Mouse (Mus musculus): ENCODE data around the gene Gm11541. TPM values are rescaled to one million over a fixed set of nuclear protein-coding genes. Genes with fewer than 3 reads are reported as not detected.
A peak's percentile ranks its signal among the peaks of the same experiment; 100 is the strongest.

Gm11541 gene
- total and polyA plus RNA-seq, 2 experiments from 2014 or later = 0.11 TPM; not detected in 1

- WGBS = 69% methylated on average over 7 of the region's 7 CpGs
- H3K27ac ChIP-seq (ENCODE audit: low read depth) = peak overlapping the region; percentile 12; the same call in 1 of the 2 replicates
- peak; percentile 24 for DNase-seq (ENCODE audit: low spot score)
Measured at GRCm38 (mm10) chr11:94718113-94718909, 14.0 kb upstream of the Gm11541 start.

GRCm38 (mm10) chr11:94717239-94717638 lies 12.9 kb upstream of the Gm11541 start:
- ATAC-seq (ENCODE audit: insufficient read depth, low read depth) = no peak
- DNase-seq (ENCODE audit: low spot score) = no peak
- 0 out of 2 replicates have a peak overlapping the region, but pooled peaks have one; percentile 20 for H3K27ac ChIP-seq (ENCODE audit: low read depth)
- peaks cover 4% of the 10 kb centered on the region; the same call in 1 of the 2 replicates for H3K27me3 ChIP-seq (ENCODE audit: control insufficient read depth, insufficient read depth, low read length)
- H3K4me1 ChIP-seq (ENCODE audit: control insufficient read depth, insufficient read depth) = peaks cover 13% of the 10 kb centered on the region; the same call in 1 of the 2 replicates
- no peak overlapping the region for H3K4me3 ChIP-seq (ENCODE audit: low read depth, low read length)
- H3K9ac ChIP-seq (replicated peaks; ENCODE audit: low read depth, low read length) = no peak overlapping the region
- 42% methylated on average over 11 of the region's 11 CpGs for WGBS
- H3K4me2 ChIP-seq (ENCODE audit: low read depth, low read length) = peak overlapping the region; percentile 40; the same call in 1 of the 2 replicates
- no peaks in the 10 kb centered on the region for H3K9me3 ChIP-seq (replicated peaks; ENCODE audit: control insufficient read depth, low read length)
- TF ChIP-seq CTCF (IDR thresholded peaks at IDR 0.05; ENCODE audit: low read depth) (no peak), EP300 (IDR thresholded peaks at IDR 0.05; ENCODE audit: low read depth) (no peak)
- no peaks in the 10 kb centered on the region for H3K36me3 ChIP-seq (replicated peaks; ENCODE audit: control insufficient read depth, insufficient read depth, low read length)

More at GRCm38 (mm10) chr11:94718113-94718909, 14.0 kb upstream of the Gm11541 start:
- Histone ChIP-seq H3K4me2 (ENCODE audit: low read depth, low read length) (no peak overlapping the region), H3K4me1 (ENCODE audit: control insufficient read depth, insufficient read depth) (peaks cover 13% of the 10 kb centered on the region; the same call in 1 of the 2 replicates), H3K9ac (replicated peaks; ENCODE audit: low read depth, low read length) (no peak overlapping the region), H3K36me3 (replicated peaks; ENCODE audit: control insufficient read depth, insufficient read depth, low read length) (no peaks in the 10 kb centered on the region), H3K9me3 (replicated peaks; ENCODE audit: control insufficient read depth, low read length) (no peaks in the 10 kb centered on the region), H3K27me3 (ENCODE audit: control insufficient read depth, insufficient read depth, low read length) (peaks cover 4% of the 10 kb centered on the region; the same call in 1 of the 2 replicates), H3K4me3 (ENCODE audit: low read depth, low read length) (no peak overlapping the region)
- peak; percentile 28; the same call in 1 of the 2 replicates for ATAC-seq (ENCODE audit: insufficient read depth, low read depth)
- TF ChIP-seq EP300 (IDR thresholded peaks at IDR 0.05; ENCODE audit: low read depth) = no peak
- no peak for TF ChIP-seq CTCF (IDR thresholded peaks at IDR 0.05; ENCODE audit: low read depth)

GRCm38 (mm10) chr11:94716754-94717153 lies 12.5 kb upstream of the Gm11541 start:
- H3K9ac ChIP-seq (replicated peaks; ENCODE audit: low read depth, low read length) = no peak overlapping the region
- H3K9me3 ChIP-seq (replicated peaks; ENCODE audit: control insufficient read depth, low read length) = no peaks in the 10 kb centered on the region
- peaks cover 13% of the 10 kb centered on the region; the same call in 1 of the 2 replicates for H3K4me1 ChIP-seq (ENCODE audit: control insufficient read depth, insufficient read depth)
- H3K4me2 ChIP-seq (ENCODE audit: low read depth, low read length) = peak overlapping the region; percentile 40
- TF ChIP-seq EP300 (IDR thresholded peaks at IDR 0.05; ENCODE audit: low read depth) = no peak
- peak; percentile 58 for TF ChIP-seq CTCF (IDR thresholded peaks at IDR 0.05; ENCODE audit: low read depth)
- DNase-seq (ENCODE audit: low spot score) = peak; percentile 69
- 6% methylated on average over 9 of the region's 9 CpGs for WGBS
- H3K4me3 ChIP-seq (ENCODE audit: low read depth, low read length) = no peak overlapping the region
- ATAC-seq (ENCODE audit: insufficient read depth, low read depth) = peak; percentile 57; the same call in 1 of the 2 replicates
- H3K36me3 ChIP-seq (replicated peaks; ENCODE audit: control insufficient read depth, insufficient read depth, low read length) = no peaks in the 10 kb centered on the region
- peaks cover 4% of the 10 kb centered on the region; the same call in 1 of the 2 replicates for H3K27me3 ChIP-seq (ENCODE audit: control insufficient read depth, insufficient read depth, low read length)
- H3K27ac ChIP-seq (ENCODE audit: low read depth) = no peak overlapping the region

GRCm38 (mm10) chr11:94715622-94716021 lies 11.3 kb upstream of the Gm11541 start:
- Histone ChIP-seq H3K27me3 (ENCODE audit: control insufficient read depth, insufficient read depth, low read length) (peaks cover 4% of the 10 kb centered on the region; the same call in 1 of the 2 replicates), H3K4me1 (ENCODE audit: control insufficient read depth, insufficient read depth) (peaks cover 13% of the 10 kb centered on the region; the same call in 1 of the 2 replicates), H3K9me3 (replicated peaks; ENCODE audit: control insufficient read depth, low read length) (no peaks in the 10 kb centered on the region), H3K4me3 (ENCODE audit: low read depth, low read length) (no peak overlapping the region), H3K4me2 (ENCODE audit: low read depth, low read length) (no peak overlapping the region), H3K36me3 (replicated peaks; ENCODE audit: control insufficient read depth, insufficient read depth, low read length) (no peaks in the 10 kb centered on the region), H3K9ac (replicated peaks; ENCODE audit: low read depth, low read length) (no peak overlapping the region), H3K27ac (ENCODE audit: low read depth) (no peak overlapping the region)
- ATAC-seq (ENCODE audit: insufficient read depth, low read depth) (no peak), DNase-seq (ENCODE audit: low spot score) (no peak)
- WGBS = 81% methylated on average over 5 of the region's 5 CpGs
- no peak for TF ChIP-seq EP300 (IDR thresholded peaks at IDR 0.05; ENCODE audit: low read depth)
- TF ChIP-seq CTCF (IDR thresholded peaks at IDR 0.05; ENCODE audit: low read depth) = no peak

GRCm38 (mm10) chr11:94713246-94713860 lies 9.1 kb upstream of the Gm11541 start:
- ATAC-seq (ENCODE audit: insufficient read depth, low read depth) = no peak
- Histone ChIP-seq H3K4me3 (ENCODE audit: low read depth, low read length) (no peak overlapping the region), H3K27ac (ENCODE audit: low read depth) (no peak overlapping the region)

More at GRCm38 (mm10) chr11:94713246-94713860, 9.1 kb upstream of the Gm11541 start:
- no peak for DNase-seq (ENCODE audit: low spot score)
- Histone ChIP-seq H3K9me3 (replicated peaks; ENCODE audit: control insufficient read depth, low read length) (no peaks in the 10 kb centered on the region), H3K9ac (replicated peaks; ENCODE audit: low read depth, low read length) (no peak overlapping the region), H3K27me3 (ENCODE audit: control insufficient read depth, insufficient read depth, low read length) (peaks cover 4% of the 10 kb centered on the region; the same call in 1 of the 2 replicates), H3K36me3 (replicated peaks; ENCODE audit: control insufficient read depth, insufficient read depth, low read length) (no peaks in the 10 kb centered on the region), H3K4me2 (ENCODE audit: low read depth, low read length) (no peak overlapping the region), H3K4me1 (ENCODE audit: control insufficient read depth, insufficient read depth) (peaks cover 7% of the 10 kb centered on the region; the same call in 1 of the 2 replicates)
- TF ChIP-seq CTCF (IDR thresholded peaks at IDR 0.05; ENCODE audit: low read depth) (no peak), EP300 (IDR thresholded peaks at IDR 0.05; ENCODE audit: low read depth) (no peak)
- WGBS = 23% methylated on average over 11 of the region's 11 CpGs

All from heart, postnatal 0 days (tissue).